Mouse (Mus musculus): ENCODE data around the gene Phactr4. TPM values are rescaled to one million over a fixed set of nuclear protein-coding genes. Genes with fewer than 3 reads are reported as not detected.

Gene Phactr4
- polyA plus RNA-seq, 1 experiment from 2014 or later = 25.9 TPM

Small RNA genes within 50 kb of the gene (microRNA-seq; reads per million reads assigned to microRNA genes)
- gene Gm25707 = not detected

Other genes starting within 250 kb of the Phactr4 start
- 75.6 and 84.2 TPM in 2 replicates for gene Ythdf2, start 210.2 kb downstream of the Phactr4 start, polyA plus RNA-seq (2015; fragmentation: Nextera tagmentation; extraction: Ambion mirVana)
- gene Gmeb1, start 160.9 kb downstream of the Phactr4 start, polyA plus RNA-seq (2015; fragmentation: Nextera tagmentation; extraction: Ambion mirVana) = 25.6 and 28.7 TPM in 2 replicates
- gene Taf12, start 148.1 kb downstream of the Phactr4 start, polyA plus RNA-seq (2015; fragmentation: Nextera tagmentation; extraction: Ambion mirVana) = 35.5 and 42.8 TPM in 2 replicates
- gene Rab42, start 119.1 kb downstream of the Phactr4 start, polyA plus RNA-seq (2015; fragmentation: Nextera tagmentation; extraction: Ambion mirVana) = 1.5 and 2.2 TPM in 2 replicates
- 56.8 and 62.6 TPM in 2 replicates for gene Trnau1ap, start 93.0 kb downstream of the Phactr4 start, polyA plus RNA-seq (2015; fragmentation: Nextera tagmentation; extraction: Ambion mirVana)
- gene Rcc1, start 68.9 kb downstream of the Phactr4 start, polyA plus RNA-seq (2015; fragmentation: Nextera tagmentation; extraction: Ambion mirVana) = 62.6 and 64.0 TPM in 2 replicates
- 19.5 and 20.0 TPM in 2 replicates for gene Med18, start 41.4 kb upstream of the Phactr4 start, polyA plus RNA-seq (2015; fragmentation: Nextera tagmentation; extraction: Ambion mirVana)
- 12.4 and 13.7 TPM in 2 replicates for gene Sesn2, start 88.0 kb upstream of the Phactr4 start, polyA plus RNA-seq (2015; fragmentation: Nextera tagmentation; extraction: Ambion mirVana)
- gene Atpif1, start 111.2 kb upstream of the Phactr4 start, polyA plus RNA-seq (2015; fragmentation: Nextera tagmentation; extraction: Ambion mirVana) = 1,031 and 1,078 TPM in 2 replicates
- 138 and 149 TPM in 2 replicates for gene Dnajc8, start 113.1 kb upstream of the Phactr4 start, polyA plus RNA-seq (2015; fragmentation: Nextera tagmentation; extraction: Ambion mirVana)
- gene Ptafr, start 141.6 kb upstream of the Phactr4 start, polyA plus RNA-seq (2015; fragmentation: Nextera tagmentation; extraction: Ambion mirVana) = 1.0 and 1.2 TPM in 2 replicates
- 23.5 and 23.8 TPM in 2 replicates for gene Eya3, start 216.5 kb upstream of the Phactr4 start, polyA plus RNA-seq (2015; fragmentation: Nextera tagmentation; extraction: Ambion mirVana)